Mouse (Mus musculus): Measurements from ENCODE around the gene Gnmt.
"Not testable (repeated sequence)": the region's sequence is repeated elsewhere in the genome, so short reads cannot be mapped to it uniquely, and the experiment has no call there.

DNA sequence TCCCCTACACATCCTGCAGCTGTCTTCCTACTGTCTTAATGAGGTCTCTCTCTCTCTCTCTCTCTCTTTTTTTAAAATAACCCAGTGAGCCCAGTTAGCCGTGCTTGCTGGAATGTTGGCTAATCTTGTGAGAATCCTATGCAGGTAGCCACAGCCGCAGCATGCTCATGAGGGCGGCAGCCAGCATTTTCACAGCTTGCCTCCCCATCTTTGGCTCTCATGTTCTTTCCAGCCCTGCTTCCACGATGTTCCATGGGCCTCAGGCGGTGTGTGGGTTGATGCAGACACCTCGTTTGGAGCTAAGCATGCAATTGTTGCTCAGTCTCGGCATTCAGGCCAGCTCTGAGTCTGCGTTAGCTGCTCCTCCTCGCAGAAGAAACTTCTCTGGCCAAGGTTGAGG lies 35.9 kb upstream of the Gnmt start:
- not testable (repeated sequence) for TF ChIP-seq CTCF (IDR thresholded peaks at IDR 0.05; ENCODE audit: borderline replicate concordance, insufficient read depth, low read depth, low read length); POLR2A (IDR thresholded peaks at IDR 0.05; ENCODE audit: borderline replicate concordance, insufficient read depth, low read length)

Data from cerebellum, adult 2 months (tissue).